Mouse (Mus musculus): Measurements from ENCODE around the gene Olfr944. TPM values are rescaled to one million over a fixed set of nuclear protein-coding genes. Genes with fewer than 3 reads are reported as not detected.

The Olfr944 gene
- not detected in 2 replicates for polyA plus RNA-seq (2012; ENCODE audit: low replicate concordance)

GRCm38 (mm10) chr9:39201620-39202019 is at the start of gene Olfr944:
Gene Olfr944 (plus strand): TSS chr9:39201920.

GRCm38 (mm10) chr9:39166004-39166403 is 35.7 kb upstream of the Olfr944 start, which contains the start of gene Olfr943:
Gene Olfr943 (plus strand): TSS chr9:39166304.

GRCm38 (mm10) chr9:39249894-39250293 is 48.2 kb downstream of the Olfr944 start, which contains the start of gene Olfr1537:
Gene Olfr1537 (minus strand): TSS chr9:39249994.

Other genes with a start within 250 kb of the Olfr944 start
- not detected in 2 replicates for gene Olfr933, start 229.6 kb upstream of the Olfr944 start, polyA plus RNA-seq (2012; ENCODE audit: low replicate concordance)
- not detected in 2 replicates for gene Olfr934, start 213.6 kb upstream of the Olfr944 start, polyA plus RNA-seq (2012; ENCODE audit: low replicate concordance)
- not detected in 2 replicates for gene Olfr935, start 202.2 kb upstream of the Olfr944 start, polyA plus RNA-seq (2012; ENCODE audit: low replicate concordance)
- not detected in 2 replicates for gene Olfr146, start 178.5 kb upstream of the Olfr944 start, polyA plus RNA-seq (2012; ENCODE audit: low replicate concordance)
- gene Olfr937, start 137.0 kb upstream of the Olfr944 start, polyA plus RNA-seq (2012; ENCODE audit: low replicate concordance): not detected in 2 replicates
- not detected in 2 replicates for gene Olfr938, start 123.0 kb upstream of the Olfr944 start, polyA plus RNA-seq (2012; ENCODE audit: low replicate concordance)
- not detected in 2 replicates for gene Olfr27, start 73.8 kb upstream of the Olfr944 start, polyA plus RNA-seq (2012; ENCODE audit: low replicate concordance)
- gene Olfr943, start 35.6 kb upstream of the Olfr944 start, polyA plus RNA-seq (2012; ENCODE audit: low replicate concordance): not detected in 2 replicates
- gene Olfr1537, start 48.1 kb downstream of the Olfr944 start, polyA plus RNA-seq (2012; ENCODE audit: low replicate concordance): not detected in 2 replicates
- gene Olfr945, start 74.9 kb downstream of the Olfr944 start, polyA plus RNA-seq (2012; ENCODE audit: low replicate concordance): not detected in 2 replicates
- not detected in 2 replicates for gene Olfr948, start 124.1 kb downstream of the Olfr944 start, polyA plus RNA-seq (2012; ENCODE audit: low replicate concordance)
- not detected in 2 replicates for gene Olfr951, start 185.5 kb downstream of the Olfr944 start, polyA plus RNA-seq (2012; ENCODE audit: low replicate concordance)
- gene Olfr952, start 225.2 kb downstream of the Olfr944 start, polyA plus RNA-seq (2012; ENCODE audit: low replicate concordance): not detected in 2 replicates

All from hematopoietic multipotent progenitor cell, adult 10-12 weeks (in vitro differentiated cells).